Mouse (Mus musculus) ES-Bruce4 (cell line): ENCODE measurements at regions not wholly inside any gene's neighbourhood (a gene's known extent, or its start where the extent isn't known, plus 50 kb on each side); places are given as distances from the start of the nearest gene placed in this dataset.

ENCODE experiments used
- H3K27ac ChIP-seq: 2 replicates; pipeline ENCODE4 v1.5.1; 2012; ENCODE audit warnings: low read length, inconsistent platforms; ENCODE audit not compliant: insufficient read depth
- H3K27me3 ChIP-seq: 2 replicates; pipeline ENCODE4 v1.6.1; 2012; ENCODE audit warnings: mild to moderate bottlenecking, low read length, inconsistent platforms; ENCODE audit not compliant: control insufficient read depth, poor library complexity, insufficient read depth, severe bottlenecking
- H3K36me3 ChIP-seq: 2 replicates; pipeline ENCODE4 v1.6.1; 2012; ENCODE audit warnings: inconsistent platforms, mild to moderate bottlenecking, low read length, moderate library complexity; ENCODE audit not compliant: control insufficient read depth, poor library complexity, insufficient read depth, severe bottlenecking
- H3K4me1 ChIP-seq: one replicate; pipeline ENCODE4 v1.8.1; 2011; ENCODE audit warnings: low read length; ENCODE audit not compliant: control insufficient read depth, insufficient read depth
- H3K4me3 ChIP-seq: 2 replicates; pipeline ENCODE4 v1.5.1; 2011; ENCODE audit warnings: low read depth, mild to moderate bottlenecking, low read length
- H3K9ac ChIP-seq: 2 replicates; pipeline ENCODE4 v1.6.1; 2012; ENCODE audit warnings: low read depth, mild to moderate bottlenecking, inconsistent platforms; ENCODE audit not compliant: poor library complexity, severe bottlenecking
- H3K9me3 ChIP-seq: replicated peaks from 2 replicates; pipeline ENCODE4 v1.6.1; 2012; ENCODE audit warnings: mild to moderate bottlenecking, low read length, inconsistent platforms; ENCODE audit not compliant: control insufficient read depth, poor library complexity, insufficient read depth, severe bottlenecking
- CTCF ChIP-seq: IDR thresholded peaks from one replicate; pipeline ENCODE4 v1.8.1; 2011; ENCODE audit warnings: low read depth, low read length
- EP300 ChIP-seq: IDR thresholded peaks from 2 replicates; pipeline ENCODE4 v1.6.1; 2011; ENCODE audit warnings: low read depth, low read length; ENCODE audit not compliant: insufficient read depth
- POLR2A ChIP-seq: IDR thresholded peaks from one replicate; pipeline ENCODE4 v1.8.1; 2011; ENCODE audit warnings: low read length; ENCODE audit not compliant: insufficient read depth

DNA sequence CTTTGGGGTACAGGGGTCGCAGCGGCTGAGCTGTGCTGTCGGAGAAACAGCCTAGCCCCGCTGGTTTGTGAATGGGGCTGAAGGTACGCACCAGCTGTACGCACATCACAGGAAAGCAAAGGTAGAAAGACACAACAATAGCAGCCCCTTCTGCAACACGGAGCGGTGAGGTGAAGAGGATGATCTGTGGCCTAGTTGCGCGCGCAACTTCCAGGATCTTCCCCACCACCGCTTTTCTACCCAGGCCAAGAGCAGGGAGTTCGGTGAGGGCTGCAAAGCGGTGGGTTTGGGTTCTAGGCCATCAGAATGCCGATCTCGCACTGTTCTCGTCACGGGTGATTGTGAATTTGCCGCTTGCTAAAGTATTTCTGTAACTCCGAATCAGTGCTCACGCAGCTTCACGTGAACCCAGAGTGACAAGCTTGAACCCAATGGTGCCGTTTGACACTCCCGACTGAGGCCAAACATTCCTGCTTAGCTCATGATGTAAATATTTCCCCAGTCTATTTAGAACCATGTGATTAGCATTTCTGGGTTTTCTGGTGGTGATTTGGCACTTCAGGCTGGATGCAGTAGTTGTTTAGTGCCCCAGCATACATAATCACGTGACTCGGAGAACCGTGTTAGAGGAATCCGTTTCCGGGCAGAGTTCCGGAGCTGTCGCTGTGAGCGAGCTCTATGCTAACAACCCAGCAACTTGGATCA lies 54.7 kb downstream of the Cryaa start:
- H3K9ac ChIP-seq = 0 out of 2 replicates have a peak overlapping the region, but pooled peaks have one; percentile 21
- TF ChIP-seq CTCF (no peak), EP300 (no peak), POLR2A (no peak)
- peak overlapping the region; percentile 23; the same call in 1 of the 2 replicates for H3K4me3 ChIP-seq
- no peaks in the 10 kb centered on the region for H3K27me3 ChIP-seq
- H3K27ac ChIP-seq = no peak overlapping the region
- no peaks in the 10 kb centered on the region for H3K9me3 ChIP-seq
- peaks cover 10% of the 10 kb centered on the region for H3K4me1 ChIP-seq
- H3K36me3 ChIP-seq = no peaks in the 10 kb centered on the region

DNA sequence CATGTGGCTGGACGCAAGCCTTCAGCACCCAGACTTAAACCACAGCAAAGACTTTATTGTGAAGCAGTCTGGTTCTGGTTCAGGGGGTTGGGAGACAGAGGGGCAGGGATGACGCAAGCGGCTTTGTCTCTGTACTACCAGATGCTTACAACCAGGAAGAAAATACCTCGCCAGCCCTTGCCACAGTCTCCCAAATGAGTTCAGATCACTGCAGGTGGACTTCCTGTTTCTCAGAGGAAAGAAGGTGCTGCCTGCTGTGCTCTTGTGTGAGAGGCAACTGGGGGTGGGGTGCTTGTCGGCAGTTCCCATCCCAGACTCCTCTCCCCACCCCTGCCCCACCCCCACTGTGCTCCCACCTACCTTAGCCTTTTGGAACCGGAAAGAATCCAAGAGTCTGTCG lies 56.9 kb downstream of the Cryaa start:
- no peaks in the 10 kb centered on the region for H3K36me3 ChIP-seq
- H3K27ac ChIP-seq = no peak overlapping the region
- no peak overlapping the region for H3K9ac ChIP-seq
- TF ChIP-seq POLR2A (no peak), EP300 (peak; percentile 85)
- peaks cover 13% of the 10 kb centered on the region for H3K4me1 ChIP-seq
- H3K4me3 ChIP-seq = no peak overlapping the region
- H3K9me3 ChIP-seq = no peaks in the 10 kb centered on the region
- H3K27me3 ChIP-seq = no peaks in the 10 kb centered on the region

GRCm38 (mm10) chr17:31736716-31737115 lies 59.1 kb downstream of the Cryaa start:
- no peaks in the 10 kb centered on the region for H3K27me3 ChIP-seq
- H3K4me1 ChIP-seq = peaks cover 13% of the 10 kb centered on the region
- TF ChIP-seq POLR2A = no peak
- no peaks in the 10 kb centered on the region for H3K36me3 ChIP-seq
- no peaks in the 10 kb centered on the region for H3K9me3 ChIP-seq
- H3K27ac ChIP-seq = no peak overlapping the region
- H3K4me3 ChIP-seq = no peak overlapping the region
- H3K9ac ChIP-seq = no peak overlapping the region

GRCm38 (mm10) chr17:31738249-31738648 lies 60.6 kb downstream of the Cryaa start:
- peaks cover 13% of the 10 kb centered on the region for H3K4me1 ChIP-seq
- TF ChIP-seq EP300 (0 out of 2 replicates have a peak, but pooled peaks have one; percentile 4), POLR2A (no peak), CTCF (no peak)
- H3K27ac ChIP-seq = no peak overlapping the region
- H3K9me3 ChIP-seq = no peaks in the 10 kb centered on the region
- H3K27me3 ChIP-seq = no peaks in the 10 kb centered on the region
- no peaks in the 10 kb centered on the region for H3K36me3 ChIP-seq
- no peak overlapping the region for H3K9ac ChIP-seq
- H3K4me3 ChIP-seq = no peak overlapping the region

GRCm38 (mm10) chr17:31739586-31739985 lies 62.0 kb downstream of the Cryaa start:
- H3K4me3 ChIP-seq = no peak overlapping the region
- no peaks in the 10 kb centered on the region for H3K9me3 ChIP-seq
- no peak overlapping the region for H3K27ac ChIP-seq
- no peaks in the 10 kb centered on the region for H3K27me3 ChIP-seq
- TF ChIP-seq EP300 (no peak), POLR2A (no peak), CTCF (no peak)
- no peaks in the 10 kb centered on the region for H3K36me3 ChIP-seq
- H3K9ac ChIP-seq = no peak overlapping the region
- peaks cover 13% of the 10 kb centered on the region for H3K4me1 ChIP-seq

GRCm38 (mm10) chr17:31740059-31740458 lies 62.5 kb downstream of the Cryaa start:
- Histone ChIP-seq H3K4me3 (no peak overlapping the region), H3K9ac (no peak overlapping the region), H3K27ac (no peak overlapping the region), H3K4me1 (peaks cover 13% of the 10 kb centered on the region), H3K36me3 (no peaks in the 10 kb centered on the region), H3K27me3 (no peaks in the 10 kb centered on the region), H3K9me3 (no peaks in the 10 kb centered on the region)
- TF ChIP-seq POLR2A = no peak

GRCm38 (mm10) chr17:31743656-31744055 lies 66.0 kb downstream of the Cryaa start:
- Histone ChIP-seq H3K27ac (no peak overlapping the region), H3K36me3 (no peaks in the 10 kb centered on the region), H3K9ac (no peak overlapping the region), H3K9me3 (no peaks in the 10 kb centered on the region), H3K27me3 (no peaks in the 10 kb centered on the region), H3K4me1 (peaks cover 4% of the 10 kb centered on the region), H3K4me3 (no peak overlapping the region)
- no peak for TF ChIP-seq CTCF
- TF ChIP-seq EP300 = no peak
- no peak for TF ChIP-seq POLR2A
